Mouse (Mus musculus) ES-Bruce4 (cell line): ENCODE data around the gene S100a8. TPM values are rescaled to one million over a fixed set of nuclear protein-coding genes. Genes with fewer than 3 reads are reported as not detected.

ENCODE experiments used
- H3K27ac ChIP-seq: 2 replicates; pipeline ENCODE4 v1.5.1; 2012; ENCODE audit warnings: low read length, inconsistent platforms; ENCODE audit not compliant: insufficient read depth
- H3K27me3 ChIP-seq: 2 replicates; pipeline ENCODE4 v1.6.1; 2012; ENCODE audit warnings: mild to moderate bottlenecking, low read length, inconsistent platforms; ENCODE audit not compliant: control insufficient read depth, poor library complexity, insufficient read depth, severe bottlenecking
- H3K36me3 ChIP-seq: 2 replicates; pipeline ENCODE4 v1.6.1; 2012; ENCODE audit warnings: inconsistent platforms, mild to moderate bottlenecking, low read length, moderate library complexity; ENCODE audit not compliant: control insufficient read depth, poor library complexity, insufficient read depth, severe bottlenecking
- H3K4me1 ChIP-seq: one replicate; pipeline ENCODE4 v1.8.1; 2011; ENCODE audit warnings: low read length; ENCODE audit not compliant: control insufficient read depth, insufficient read depth
- H3K4me3 ChIP-seq: 2 replicates; pipeline ENCODE4 v1.5.1; 2011; ENCODE audit warnings: low read depth, mild to moderate bottlenecking, low read length
- H3K9ac ChIP-seq: 2 replicates; pipeline ENCODE4 v1.6.1; 2012; ENCODE audit warnings: low read depth, mild to moderate bottlenecking, inconsistent platforms; ENCODE audit not compliant: poor library complexity, severe bottlenecking
- H3K9me3 ChIP-seq: replicated peaks from 2 replicates; pipeline ENCODE4 v1.6.1; 2012; ENCODE audit warnings: mild to moderate bottlenecking, low read length, inconsistent platforms; ENCODE audit not compliant: control insufficient read depth, poor library complexity, insufficient read depth, severe bottlenecking
- CTCF ChIP-seq: IDR thresholded peaks from one replicate; pipeline ENCODE4 v1.8.1; 2011; ENCODE audit warnings: low read depth, low read length
- EP300 ChIP-seq: IDR thresholded peaks from 2 replicates; pipeline ENCODE4 v1.6.1; 2011; ENCODE audit warnings: low read depth, low read length; ENCODE audit not compliant: insufficient read depth
- POLR2A ChIP-seq: IDR thresholded peaks from one replicate; pipeline ENCODE4 v1.8.1; 2011; ENCODE audit warnings: low read length; ENCODE audit not compliant: insufficient read depth
- polyA plus RNA-seq: library from polyadenylated mRNA; stranded (reverse); fragments of >200 nt; gene quantifications from 2 replicates; pipeline ENCODE4 v1.2.4, GENCODE M21; 2011; ENCODE audit warnings: low read depth; ENCODE audit not compliant: missing spikeins, insufficient read depth, insufficient read length

Gene S100a8
- polyA plus RNA-seq, 1 experiment, result not detected

GRCm38 (mm10) chr3:90627807-90628206 lies 41.0 kb upstream of the S100a8 start:
- H3K4me3 ChIP-seq, result no peak overlapping the region
- H3K27me3 ChIP-seq, result 0 out of 2 replicates have a peak, but pooled peaks cover 1% of the 10 kb centered on the region
- TF ChIP-seq CTCF (peak; percentile 43), EP300 (no peak)
- no peaks in the 10 kb centered on the region for H3K9me3 ChIP-seq
- no peaks in the 10 kb centered on the region for H3K4me1 ChIP-seq
- H3K36me3 ChIP-seq, result no peaks in the 10 kb centered on the region
- no peak overlapping the region for H3K27ac ChIP-seq
- H3K9ac ChIP-seq, result no peak overlapping the region

GRCm38 (mm10) chr3:90629298-90629697 lies 39.5 kb upstream of the S100a8 start:
- no peak overlapping the region for H3K27ac ChIP-seq
- TF ChIP-seq EP300, result no peak
- no peak for TF ChIP-seq POLR2A
- no peak for TF ChIP-seq CTCF
- H3K27me3 ChIP-seq, result 0 out of 2 replicates have a peak, but pooled peaks cover 1% of the 10 kb centered on the region
- no peaks in the 10 kb centered on the region for H3K9me3 ChIP-seq
- no peaks in the 10 kb centered on the region for H3K4me1 ChIP-seq
- no peaks in the 10 kb centered on the region for H3K36me3 ChIP-seq
- H3K4me3 ChIP-seq, result no peak overlapping the region
- no peak overlapping the region for H3K9ac ChIP-seq

GRCm38 (mm10) chr3:90631984-90632383 lies 36.8 kb upstream of the S100a8 start:
- Histone ChIP-seq H3K4me1 (no peaks in the 10 kb centered on the region), H3K27me3 (0 out of 2 replicates have a peak, but pooled peaks cover 1% of the 10 kb centered on the region), H3K4me3 (no peak overlapping the region), H3K9ac (no peak overlapping the region), H3K27ac (no peak overlapping the region), H3K9me3 (no peaks in the 10 kb centered on the region), H3K36me3 (no peaks in the 10 kb centered on the region)
- no peak for TF ChIP-seq CTCF
- no peak for TF ChIP-seq POLR2A
- TF ChIP-seq EP300, result no peak

GRCm38 (mm10) chr3:90638511-90639275 lies 30.1 kb upstream of the S100a8 start:
- H3K4me1 ChIP-seq, result no peaks in the 10 kb centered on the region
- no peak overlapping the region for H3K4me3 ChIP-seq
- TF ChIP-seq POLR2A (no peak), EP300 (no peak), CTCF (no peak)

GRCm38 (mm10) chr3:90639511-90640154 lies 29.1 kb upstream of the S100a8 start:
- no peak overlapping the region for H3K4me3 ChIP-seq
- H3K27ac ChIP-seq, result no peak overlapping the region
- H3K9ac ChIP-seq, result no peak overlapping the region
- no peaks in the 10 kb centered on the region for H3K9me3 ChIP-seq
- H3K4me1 ChIP-seq, result no peaks in the 10 kb centered on the region
- TF ChIP-seq POLR2A (no peak), CTCF (peak; percentile 68)
- H3K36me3 ChIP-seq, result no peaks in the 10 kb centered on the region
- H3K27me3 ChIP-seq, result no peaks in the 10 kb centered on the region

More at GRCm38 (mm10) chr3:90638511-90639275, 30.1 kb upstream of the S100a8 start:
- H3K27me3 ChIP-seq, result no peaks in the 10 kb centered on the region
- no peaks in the 10 kb centered on the region for H3K36me3 ChIP-seq
- no peak overlapping the region for H3K27ac ChIP-seq
- H3K9me3 ChIP-seq, result no peaks in the 10 kb centered on the region
- H3K9ac ChIP-seq, result no peak overlapping the region

- TF ChIP-seq CTCF (no peak), EP300 (no peak), POLR2A (no peak)
- Histone ChIP-seq H3K9me3 (no peaks in the 10 kb centered on the region), H3K4me3 (no peak overlapping the region), H3K4me1 (no peaks in the 10 kb centered on the region), H3K27ac (no peak overlapping the region), H3K36me3 (no peaks in the 10 kb centered on the region), H3K9ac (no peak overlapping the region), H3K27me3 (no peaks in the 10 kb centered on the region)
Observed at GRCm38 (mm10) chr3:90640981-90641380, 27.8 kb upstream of the S100a8 start.
